Mouse (Mus musculus) forebrain, embryonic 12.5 days (tissue): ENCODE results near the gene Ass1. TPM values are rescaled to one million over a fixed set of nuclear protein-coding genes. Genes with fewer than 3 reads are reported as not detected.

Source experiments
- ATAC-seq: fragments of 200-750 bp; cut with Nextera tagmentation; 2 replicates; pipeline ENCODE4 v1.8.0; 2017; ENCODE audit warnings: moderate TSS enrichment; ENCODE audit not compliant: low FRiP score
- H3K27ac ChIP-seq: fragments of 300-500 bp; sonication (generic); 2 replicates; pipeline ENCODE4 v1.5.1; 2016; ENCODE audit warnings: mild to moderate bottlenecking
- H3K27me3 ChIP-seq: fragments of 300-500 bp; sonication (generic); 2 replicates; pipeline ENCODE4 v1.6.1; 2016; ENCODE audit warnings: mild to moderate bottlenecking
- H3K36me3 ChIP-seq: fragments of 300-500 bp; sonication (generic); replicated peaks from 2 replicates; pipeline ENCODE4 v1.6.1; 2016; ENCODE audit warnings: mild to moderate bottlenecking
- H3K4me1 ChIP-seq: fragments of 300-500 bp; sonication (generic); 2 replicates; pipeline ENCODE4 v1.6.1; 2016
- H3K4me2 ChIP-seq: fragments of 300-500 bp; sonication (generic); 2 replicates; pipeline ENCODE4 v1.6.1; 2016; ENCODE audit warnings: mild to moderate bottlenecking, moderate library complexity
- H3K4me3 ChIP-seq: fragments of 300-500 bp; sonication (generic); replicated peaks from 2 replicates; pipeline ENCODE4 v1.5.1; 2016; ENCODE audit warnings: mild to moderate bottlenecking
- H3K9ac ChIP-seq: fragments of 300-500 bp; sonication (generic); 2 replicates; pipeline ENCODE4 v1.6.1; 2016; ENCODE audit warnings: mild to moderate bottlenecking
- H3K9me3 ChIP-seq: fragments of 300-500 bp; sonication (generic); 2 replicates; pipeline ENCODE4 v1.6.1; 2016
- WGBS: fragments of 180-500 bp; shearing (Covaris S2); methylation state at CpG from one replicate; pipeline ENCODE4 v1.1.7; 2016; 5-methylcytosine and 5-hydroxymethylcytosine counted together
- polyA plus RNA-seq: library from polyadenylated mRNA; unstranded; fragments of >200 nt; fragmentation: Nextera tagmentation; extraction: Ambion mirVana; gene quantifications from 2 replicates; pipeline ENCODE4 v1.2.1, GENCODE M21; 2016

The Ass1 gene
- polyA plus RNA-seq, 1 experiment from 2014 or later: 4.9 TPM

- H3K36me3 ChIP-seq: no peaks in the 10 kb centered on the region
- WGBS: 62% methylated on average over 5 of the region's 5 CpGs
- no peak overlapping the region for H3K27ac ChIP-seq
- no peaks in the 10 kb centered on the region for H3K9me3 ChIP-seq
- peaks cover 25% of the 10 kb centered on the region for H3K4me1 ChIP-seq
- H3K4me3 ChIP-seq: no peak overlapping the region
- no peak for ATAC-seq
- no peak overlapping the region for H3K9ac ChIP-seq
- peaks cover 49% of the 10 kb centered on the region for H3K27me3 ChIP-seq
- H3K4me2 ChIP-seq: no peak overlapping the region
Measured at GRCm38 (mm10) chr2:31474686-31475085, 4.7 kb downstream of the Ass1 start.

GRCm38 (mm10) chr2:31476107-31476820 lies 6.3 kb downstream of the Ass1 start:
- Histone ChIP-seq H3K4me3 (no peak overlapping the region), H3K27me3 (peaks cover 47% of the 10 kb centered on the region), H3K4me2 (no peak overlapping the region), H3K27ac (no peak overlapping the region), H3K9me3 (no peaks in the 10 kb centered on the region), H3K36me3 (no peaks in the 10 kb centered on the region), H3K9ac (no peak overlapping the region), H3K4me1 (peaks cover 13% of the 10 kb centered on the region)
- no peak for ATAC-seq
- 72% methylated on average over 10 of the region's 10 CpGs for WGBS

- Histone ChIP-seq H3K9ac (no peak overlapping the region), H3K4me2 (no peak overlapping the region), H3K27me3 (peaks cover 47% of the 10 kb centered on the region), H3K4me1 (peaks cover 13% of the 10 kb centered on the region), H3K27ac (no peak overlapping the region), H3K9me3 (no peaks in the 10 kb centered on the region), H3K4me3 (no peak overlapping the region), H3K36me3 (no peaks in the 10 kb centered on the region)
- WGBS: 74% methylated on average over 12 of the region's 12 CpGs
- no peak for ATAC-seq
Measured at GRCm38 (mm10) chr2:31477234-31478161, 7.5 kb downstream of the Ass1 start.

- H3K27ac ChIP-seq: no peak overlapping the region
- H3K27me3 ChIP-seq: peaks cover 90% of the 10 kb centered on the region
- 30% methylated on average over 8 of the region's 8 CpGs for WGBS
- no peak overlapping the region for H3K4me2 ChIP-seq
- peak; percentile 75 for ATAC-seq
- H3K4me1 ChIP-seq: peaks cover 11% of the 10 kb centered on the region; the same call in 1 of the 2 replicates
- no peaks in the 10 kb centered on the region for H3K9me3 ChIP-seq
- H3K4me3 ChIP-seq: no peak overlapping the region
- no peak overlapping the region for H3K9ac ChIP-seq
- H3K36me3 ChIP-seq: no peaks in the 10 kb centered on the region
Measured at GRCm38 (mm10) chr2:31482914-31483575, 13.0 kb downstream of the Ass1 start.

GRCm38 (mm10) chr2:31484187-31484586 lies 14.2 kb downstream of the Ass1 start:
- H3K9ac ChIP-seq: no peak overlapping the region
- no peaks in the 10 kb centered on the region for H3K9me3 ChIP-seq
- H3K27me3 ChIP-seq: peaks cover 93% of the 10 kb centered on the region
- H3K4me2 ChIP-seq: no peak overlapping the region
- no peak overlapping the region for H3K27ac ChIP-seq
- peak; percentile 34; the same call in 1 of the 2 replicates for ATAC-seq
- H3K4me1 ChIP-seq: peaks cover 16% of the 10 kb centered on the region
- no peak overlapping the region for H3K4me3 ChIP-seq
- no peaks in the 10 kb centered on the region for H3K36me3 ChIP-seq
- 28% methylated on average over 5 of the region's 5 CpGs for WGBS

GRCm38 (mm10) chr2:31489166-31489565 lies 19.2 kb downstream of the Ass1 start:
- ATAC-seq: no peak
- H3K9me3 ChIP-seq: no peaks in the 10 kb centered on the region
- WGBS: 34% methylated on average over 12 of the region's 12 CpGs
- no peak overlapping the region for H3K4me3 ChIP-seq
- no peak overlapping the region for H3K9ac ChIP-seq
- no peak overlapping the region for H3K4me2 ChIP-seq
- H3K36me3 ChIP-seq: no peaks in the 10 kb centered on the region
- peaks cover 34% of the 10 kb centered on the region for H3K4me1 ChIP-seq
- peaks cover 99% of the 10 kb centered on the region for H3K27me3 ChIP-seq
- no peak overlapping the region for H3K27ac ChIP-seq

GRCm38 (mm10) chr2:31490556-31490955 lies 20.5 kb downstream of the Ass1 start:
- no peak overlapping the region for H3K9ac ChIP-seq
- 94% methylated on average over 2 of the region's 2 CpGs for WGBS
- no peak for ATAC-seq
- H3K27ac ChIP-seq: no peak overlapping the region
- H3K4me3 ChIP-seq: no peak overlapping the region
- no peaks in the 10 kb centered on the region for H3K36me3 ChIP-seq
- H3K4me2 ChIP-seq: no peak overlapping the region
- H3K27me3 ChIP-seq: peaks cover 100% of the 10 kb centered on the region
- H3K4me1 ChIP-seq: peaks cover 42% of the 10 kb centered on the region
- H3K9me3 ChIP-seq: no peaks in the 10 kb centered on the region

- H3K4me1 ChIP-seq: peaks cover 60% of the 10 kb centered on the region
- H3K27me3 ChIP-seq: peaks cover 100% of the 10 kb centered on the region
- no peak overlapping the region for H3K27ac ChIP-seq
- no peak overlapping the region for H3K9ac ChIP-seq
- no peaks in the 10 kb centered on the region for H3K9me3 ChIP-seq
- no peak for ATAC-seq
- H3K36me3 ChIP-seq: no peaks in the 10 kb centered on the region
- 95% methylated on average over 8 of the region's 8 CpGs for WGBS
- H3K4me2 ChIP-seq: no peak overlapping the region
- no peak overlapping the region for H3K4me3 ChIP-seq
Measured at GRCm38 (mm10) chr2:31492308-31492707, 22.3 kb downstream of the Ass1 start.

GRCm38 (mm10) chr2:31493243-31493642 lies 23.2 kb downstream of the Ass1 start:
- H3K4me3 ChIP-seq: no peak overlapping the region
- WGBS: 12% methylated on average over 11 of the region's 11 CpGs
- peaks cover 64% of the 10 kb centered on the region for H3K4me1 ChIP-seq
- no peaks in the 10 kb centered on the region for H3K9me3 ChIP-seq
- no peaks in the 10 kb centered on the region for H3K36me3 ChIP-seq
- H3K4me2 ChIP-seq: no peak overlapping the region
- peak; percentile 27; the same call in 1 of the 2 replicates for ATAC-seq
- no peak overlapping the region for H3K9ac ChIP-seq
- H3K27ac ChIP-seq: no peak overlapping the region
- H3K27me3 ChIP-seq: peaks cover 100% of the 10 kb centered on the region

- ATAC-seq: no peak
- Histone ChIP-seq H3K4me3 (no peak overlapping the region), H3K9ac (no peak overlapping the region), H3K4me1 (peaks cover 69% of the 10 kb centered on the region), H3K9me3 (no peaks in the 10 kb centered on the region), H3K27me3 (peaks cover 100% of the 10 kb centered on the region), H3K27ac (0 out of 2 replicates have a peak overlapping the region, but pooled peaks have one; percentile 3), H3K36me3 (no peaks in the 10 kb centered on the region), H3K4me2 (no peak overlapping the region)
- 47% methylated on average over 5 of the region's 5 CpGs for WGBS
Measured at GRCm38 (mm10) chr2:31494315-31494714, 24.3 kb downstream of the Ass1 start.

GRCm38 (mm10) chr2:31495046-31495476 lies 25.1 kb downstream of the Ass1 start:
- H3K9me3 ChIP-seq: no peaks in the 10 kb centered on the region
- WGBS: 19% methylated on average over 13 of the region's 13 CpGs
- peak overlapping the region; percentile 53 for H3K27ac ChIP-seq
- no peak overlapping the region for H3K9ac ChIP-seq
- no peaks in the 10 kb centered on the region for H3K36me3 ChIP-seq
- ATAC-seq: peak; percentile 17; the same call in 1 of the 2 replicates
- H3K4me1 ChIP-seq: peaks cover 74% of the 10 kb centered on the region
- H3K4me3 ChIP-seq: no peak overlapping the region
- H3K27me3 ChIP-seq: peaks cover 98% of the 10 kb centered on the region
- H3K4me2 ChIP-seq: peak overlapping the region; percentile 36

GRCm38 (mm10) chr2:31496141-31496540 lies 26.1 kb downstream of the Ass1 start:
- H3K9ac ChIP-seq: no peak overlapping the region
- H3K27ac ChIP-seq: peak overlapping the region; percentile 37; the same call in 1 of the 2 replicates
- H3K4me1 ChIP-seq: peaks cover 85% of the 10 kb centered on the region

More at GRCm38 (mm10) chr2:31496141-31496540, 26.1 kb downstream of the Ass1 start:
- Histone ChIP-seq H3K4me2 (no peak overlapping the region), H3K4me3 (no peak overlapping the region), H3K27me3 (peaks cover 98% of the 10 kb centered on the region), H3K9me3 (no peaks in the 10 kb centered on the region), H3K36me3 (no peaks in the 10 kb centered on the region)
- ATAC-seq: no peak
- 42% methylated on average over 1 of the region's 1 CpGs for WGBS
